Mouse (Mus musculus) forelimb bud, embryonic 11.5 days (tissue): ENCODE results near the gene Zdhhc7.
A peak's percentile ranks its signal among the peaks of the same experiment; 100 is the strongest.

Source experiments
- DNase-seq: peaks from one replicate; pipeline ENCODE4 v3.0.0-alpha.2; 2012; ENCODE audit warnings: low read depth, low spot score

The Zdhhc7 gene

DNA sequence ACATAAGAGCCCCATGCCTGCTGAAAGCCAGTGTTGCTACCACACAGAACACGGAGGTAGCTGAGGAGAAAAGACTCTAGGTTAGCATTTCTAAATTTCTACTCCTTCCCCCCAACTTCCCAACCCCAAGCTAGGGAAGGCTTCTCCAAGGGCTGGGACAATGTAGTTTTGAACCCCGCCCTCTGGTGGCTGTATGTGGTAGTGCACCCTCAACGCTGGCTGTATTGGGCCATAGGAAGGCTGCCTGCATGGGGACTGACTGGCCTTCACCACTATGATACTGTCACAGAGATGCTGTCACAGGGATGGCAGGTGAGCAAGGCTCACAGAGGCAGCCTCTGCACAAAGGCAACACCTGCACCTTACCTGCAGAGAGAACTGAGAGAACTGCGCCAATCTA lies 29.6 kb downstream of the Zdhhc7 start:
- peak; percentile 85 for DNase-seq

- DNase-seq: peak; percentile 46
These were observed 33.2 kb downstream of the Zdhhc7 start for GRCm38 (mm10) chr8:120067936-120068668.

GRCm38 (mm10) chr8:120066226-120066625 lies 35.1 kb downstream of the Zdhhc7 start:
- DNase-seq: no peak

DNA sequence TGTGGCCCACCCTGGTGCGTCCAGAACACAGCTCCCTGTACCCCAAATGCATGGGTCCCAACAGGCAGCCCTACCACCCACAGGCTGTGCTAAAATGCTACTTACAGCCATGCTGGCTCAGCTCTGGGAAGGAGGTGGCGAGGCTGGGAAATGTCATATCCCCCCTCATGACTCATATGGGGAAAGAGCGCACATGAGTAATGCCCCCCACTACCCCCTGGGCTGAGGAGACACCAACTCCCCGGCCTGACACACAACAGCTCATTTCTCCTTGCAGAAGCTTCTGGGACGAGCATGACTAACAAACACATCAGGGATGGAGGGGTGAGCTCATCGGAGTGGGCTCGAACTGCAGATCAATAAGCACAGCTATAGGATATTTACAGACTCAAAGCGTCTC lies 35.7 kb downstream of the Zdhhc7 start:
- DNase-seq: no peak

GRCm38 (mm10) chr8:120063326-120063725 lies 38.0 kb downstream of the Zdhhc7 start:
- no peak for DNase-seq

GRCm38 (mm10) chr8:120062742-120063141 lies 38.5 kb downstream of the Zdhhc7 start:
- DNase-seq: no peak

DNA sequence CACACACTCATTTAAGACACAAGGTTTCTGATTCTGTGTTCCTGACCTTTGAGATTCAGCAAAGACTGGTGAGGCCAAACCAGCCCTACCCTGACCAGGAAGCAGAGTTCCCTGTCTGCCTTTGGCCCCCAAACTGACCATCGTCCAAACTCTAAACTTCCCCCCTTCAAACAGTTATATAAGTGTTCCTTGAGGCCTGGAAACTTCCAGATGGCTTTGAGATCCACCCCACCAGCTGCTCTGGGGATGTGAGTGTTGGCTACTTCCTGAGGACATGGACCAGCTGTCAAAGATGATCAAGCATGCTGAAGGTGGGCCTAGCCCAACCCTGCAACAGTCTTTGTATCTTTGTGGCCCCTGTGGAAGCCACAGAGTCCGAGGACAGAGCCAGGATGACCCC lies 44.2 kb downstream of the Zdhhc7 start:
- DNase-seq: no peak

- DNase-seq: no peak
These were observed 46.4 kb downstream of the Zdhhc7 start for GRCm38 (mm10) chr8:120054833-120055232.

DNA sequence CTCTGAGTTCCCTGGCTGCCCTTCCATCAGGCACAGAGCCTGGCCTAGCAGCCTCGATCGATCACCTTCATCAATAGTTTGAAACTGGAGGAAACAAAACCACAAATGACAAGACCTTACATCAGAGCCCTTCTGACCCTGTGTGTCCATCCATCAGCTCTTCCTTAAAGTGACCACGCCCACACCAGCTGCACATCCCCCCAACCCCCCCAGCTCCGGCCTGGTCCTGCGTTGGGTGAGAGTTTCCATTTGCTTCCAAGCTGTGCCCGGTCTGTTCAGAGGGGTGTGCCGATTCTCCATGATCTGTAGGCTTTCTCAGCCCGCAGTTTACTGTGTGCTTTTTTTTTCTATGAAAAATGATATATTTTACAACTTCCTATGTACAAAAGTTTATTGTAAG lies 49.0 kb downstream of the Zdhhc7 start:
- no peak for DNase-seq

DNA sequence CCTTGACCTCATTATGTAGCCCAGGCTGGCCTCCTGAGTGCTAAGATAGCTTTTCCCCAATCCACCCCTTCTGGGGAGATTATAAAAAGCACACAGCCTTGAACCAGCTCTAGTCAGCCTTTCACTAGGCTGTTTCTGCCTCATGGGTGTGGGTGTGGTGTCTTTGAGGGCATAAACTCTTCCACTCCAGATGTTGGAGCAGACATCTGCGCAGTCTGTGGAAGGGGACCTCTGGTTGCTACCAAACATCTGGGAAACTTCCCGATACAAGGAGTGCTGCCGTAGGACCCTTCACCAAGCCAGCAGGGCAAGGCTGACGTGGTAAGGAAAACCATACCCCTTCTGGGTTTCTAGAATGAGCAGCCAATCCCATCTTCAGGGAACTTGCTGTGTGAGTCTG lies 49.4 kb downstream of the Zdhhc7 start:
- no peak for DNase-seq

DNA sequence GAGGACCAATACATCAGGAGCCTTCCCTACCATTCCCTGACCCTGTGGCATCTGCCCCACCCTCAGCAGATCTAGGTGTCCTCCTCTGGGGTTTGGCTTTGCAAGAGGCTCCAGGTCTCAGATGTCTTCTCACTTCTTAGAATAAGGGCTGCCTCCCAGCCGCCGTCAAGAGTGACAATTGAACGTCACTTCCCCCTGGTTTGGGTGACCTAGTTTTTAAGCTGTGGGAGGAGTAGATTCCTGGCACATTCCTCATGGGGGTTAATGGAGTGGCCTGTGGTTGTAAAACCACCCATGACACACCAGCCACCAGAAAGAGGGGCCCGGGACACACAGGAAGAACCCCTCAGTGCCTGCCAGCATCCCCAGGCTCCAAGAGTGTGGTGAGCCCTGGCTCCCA lies 50.3 kb downstream of the Zdhhc7 start:
- no peak for DNase-seq

GRCm38 (mm10) chr8:120050376-120050775 lies 50.9 kb downstream of the Zdhhc7 start:
- DNase-seq: no peak

GRCm38 (mm10) chr8:120049949-120050348 lies 51.3 kb downstream of the Zdhhc7 start:
- DNase-seq: peak; percentile 14

DNA sequence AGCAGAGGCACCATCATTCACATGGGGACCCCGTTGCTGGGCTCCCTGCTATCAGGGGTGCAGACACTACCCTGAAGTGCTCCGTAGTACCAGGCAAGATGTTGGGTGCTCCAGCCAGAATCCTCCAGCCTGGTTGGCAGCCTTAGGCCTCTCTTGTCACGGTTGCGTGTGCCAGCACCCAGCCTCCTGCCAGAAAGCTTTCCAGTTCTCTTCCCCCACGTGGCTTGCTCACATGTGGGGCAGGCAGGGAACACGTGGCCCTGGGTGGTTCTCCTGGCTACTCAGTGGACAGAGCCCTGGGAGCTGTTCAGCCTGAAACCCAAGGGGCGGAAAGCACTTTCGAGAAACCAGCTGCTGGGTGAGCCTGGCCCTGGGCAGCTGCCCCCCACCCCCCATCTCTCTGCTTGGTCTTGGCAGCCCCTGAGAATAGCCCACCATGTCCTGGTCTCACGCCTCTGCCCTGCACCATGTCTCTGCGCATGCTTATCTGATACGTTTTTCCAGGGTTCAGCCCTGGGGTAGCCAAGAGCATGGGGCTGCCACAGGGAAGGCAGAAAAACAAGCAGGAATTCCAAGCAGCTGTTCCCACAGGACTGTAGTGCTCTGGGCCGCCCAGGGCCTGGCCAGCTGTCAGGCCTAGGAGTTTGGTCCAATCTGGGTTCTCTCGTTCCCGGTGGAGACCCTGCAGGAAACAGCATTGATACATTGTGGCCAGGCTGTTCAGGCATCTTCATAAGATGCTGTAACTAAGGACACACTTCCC lies 54.8 kb downstream of the Zdhhc7 start:
- peak; percentile 20 for DNase-seq

DNA sequence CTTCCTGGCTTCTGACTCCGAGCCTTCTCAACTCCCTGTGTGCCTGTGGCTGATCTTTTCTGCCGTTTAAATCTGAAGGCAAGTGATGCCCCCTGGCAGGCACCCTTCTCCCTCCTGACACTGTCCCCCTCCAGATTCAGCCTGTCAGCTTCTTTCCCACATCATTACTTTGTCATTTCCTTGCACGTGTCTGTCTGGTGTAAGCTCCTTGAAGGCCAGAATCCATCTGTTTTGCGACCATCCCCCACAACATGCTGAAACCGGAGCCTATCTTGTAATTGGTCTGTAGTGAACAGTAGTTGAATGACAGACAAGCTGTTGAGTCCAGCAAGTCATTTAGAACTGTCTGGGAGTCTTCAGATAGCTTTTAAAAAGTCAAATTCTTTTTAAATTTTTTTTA lies 55.8 kb downstream of the Zdhhc7 start:
- peak; percentile 40 for DNase-seq

- no peak for DNase-seq
These were observed 56.4 kb downstream of the Zdhhc7 start for GRCm38 (mm10) chr8:120044907-120045306.

DNA sequence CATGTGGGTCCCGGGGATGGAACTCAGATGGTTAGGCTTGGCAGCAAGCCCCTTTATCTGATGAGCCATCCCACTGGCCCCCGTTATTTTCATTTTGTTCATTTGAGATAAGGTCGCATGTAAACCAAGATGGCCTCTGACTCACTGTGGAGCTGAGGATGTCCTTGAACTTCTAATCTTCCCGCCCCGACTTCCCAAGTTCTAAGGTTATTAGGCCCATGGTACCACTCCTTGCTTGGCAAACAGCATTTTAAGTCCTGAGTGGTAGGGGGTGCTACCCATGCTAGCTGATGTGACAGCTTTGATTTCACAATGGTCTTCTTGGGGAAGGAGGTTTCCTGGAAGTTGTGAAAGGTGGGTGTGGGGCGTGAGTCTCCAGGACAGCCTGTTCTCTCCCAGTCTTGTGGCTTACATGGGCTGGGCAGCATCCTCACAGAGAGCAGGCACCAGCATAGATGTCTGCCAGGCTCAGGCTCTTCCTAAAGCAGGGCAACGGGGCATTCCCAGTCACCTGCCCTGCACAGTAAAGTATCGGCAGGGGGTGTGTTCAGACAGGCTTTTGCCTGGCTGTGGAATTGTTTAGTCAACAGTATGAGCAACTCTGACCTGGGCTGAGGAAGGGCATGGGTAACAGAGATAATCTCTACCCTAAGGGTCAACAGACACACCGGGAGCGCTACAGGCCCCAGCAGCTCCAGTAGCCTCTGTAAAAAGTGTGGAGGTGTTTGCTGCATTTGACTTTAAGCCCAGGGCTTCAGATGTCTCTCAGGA lies 58.6 kb downstream of the Zdhhc7 start:
- DNase-seq: no peak

DNA sequence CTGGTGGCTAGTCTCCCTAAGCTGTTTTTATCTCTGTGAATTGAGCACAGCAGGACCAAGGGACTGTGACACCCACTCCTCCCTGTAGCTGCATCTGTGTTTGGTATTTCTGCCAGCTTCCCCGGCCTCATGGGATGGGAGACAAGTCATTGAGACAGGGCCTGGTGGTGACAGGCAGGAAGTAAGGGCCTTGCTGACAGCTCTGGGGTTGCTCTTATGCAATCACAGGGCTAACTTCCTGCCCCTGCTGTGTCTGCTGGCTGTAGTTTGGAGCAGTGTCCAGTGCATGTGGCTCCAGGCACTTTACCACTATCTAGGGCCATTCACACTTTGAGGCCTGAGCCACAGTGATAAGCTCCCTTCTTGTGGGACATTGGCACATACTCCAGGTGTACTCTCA lies 60.4 kb downstream of the Zdhhc7 start:
- DNase-seq: no peak

DNA sequence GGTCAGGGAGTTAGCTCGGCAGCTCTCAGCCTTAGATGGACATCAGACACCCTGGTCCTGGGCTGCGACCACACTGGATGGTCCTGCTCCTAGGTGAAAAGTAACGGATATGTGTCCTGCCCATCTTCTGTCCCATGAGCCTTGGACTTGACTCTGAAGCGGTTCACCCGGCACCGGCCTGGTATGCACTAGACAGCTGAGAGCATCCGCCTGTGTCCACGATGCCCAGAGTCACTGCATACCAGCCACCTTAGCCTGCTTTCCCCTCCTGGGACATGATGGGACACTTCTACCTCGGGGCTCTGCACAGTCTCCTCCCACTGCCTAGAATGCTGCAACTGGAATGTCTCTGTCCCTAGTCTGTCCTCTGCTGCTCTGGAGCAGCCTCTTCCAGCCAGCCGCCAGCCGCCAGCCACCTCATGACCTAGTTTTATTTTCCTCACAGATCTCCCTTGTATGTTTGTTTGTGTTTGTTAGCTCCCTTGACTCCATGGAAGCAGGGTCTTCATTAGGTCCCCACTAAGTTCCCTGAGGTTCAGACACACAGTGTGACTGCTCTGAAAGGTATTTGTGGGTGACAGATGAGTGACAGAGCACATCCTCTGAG lies 61.9 kb downstream of the Zdhhc7 start:
- no peak for DNase-seq

- DNase-seq: no peak
These were observed 62.5 kb downstream of the Zdhhc7 start for GRCm38 (mm10) chr8:120038741-120039140.

- no peak for DNase-seq
These were observed 63.7 kb downstream of the Zdhhc7 start for GRCm38 (mm10) chr8:120037611-120038010.

DNA sequence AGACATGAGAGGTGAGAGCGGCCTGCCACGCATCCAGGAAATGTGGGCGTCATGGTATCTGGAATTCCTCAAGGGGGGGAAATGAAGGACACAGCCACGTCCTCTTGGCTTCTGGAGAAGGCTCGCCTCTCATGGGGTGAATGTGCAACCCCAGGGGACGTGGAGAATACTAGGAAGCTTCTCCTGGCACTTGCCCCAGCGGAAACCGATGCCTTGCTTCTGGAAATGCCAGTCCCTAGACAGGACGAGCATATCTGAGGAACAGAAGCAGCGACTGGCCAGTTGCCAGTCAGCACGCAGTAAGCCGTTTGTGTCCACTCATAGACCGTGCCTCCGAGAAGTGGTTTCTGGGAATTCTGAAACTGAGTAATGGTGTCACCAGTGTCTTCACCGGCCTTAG lies 64.1 kb downstream of the Zdhhc7 start:
- no peak for DNase-seq
